Comparison of ENCODE assay signal across 21 mouse cellular contexts in the genomic region with DNA sequence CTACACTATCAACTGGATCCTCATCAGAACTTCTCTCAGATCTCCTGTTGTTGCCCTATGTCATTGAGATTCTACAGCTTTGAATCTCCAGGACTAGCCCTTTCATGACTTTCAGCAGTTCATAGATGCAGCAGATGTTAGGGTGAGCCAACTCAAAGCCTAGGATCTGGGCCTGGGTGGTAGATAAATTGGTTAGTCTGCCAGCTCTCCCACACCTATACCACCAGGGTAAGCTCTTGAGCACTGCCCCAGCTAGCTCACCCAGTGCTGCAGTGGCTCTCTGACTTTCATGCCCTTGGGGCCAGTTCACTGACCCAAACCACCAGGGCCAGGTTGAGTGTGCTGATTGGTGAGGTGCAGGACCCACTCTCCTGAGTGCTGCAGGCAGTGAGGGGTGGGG.
DNase-seq lines count a peak whose midpoint lies in the region; ATAC-seq lines count a peak whose summit lies in the region.
"Had no signal": no experiment of that assay in that cellular context is flagged by ENCODE, and none has a peak within 500 bp of the region (broad histone marks: within the 10 kb centered on the region; RNA-seq: fewer than 3 reads in every experiment).

No protein-coding gene starts in this region.

- ATAC-seq in hindbrain, embryonic 11.5 days (ENCODE audit: low FRiP score) = 0 out of 2 replicates have a peak, but pooled peaks have one; percentile 33
- no peak for ATAC-seq in hindbrain, embryonic 12.5 days (ENCODE audit: low FRiP score)
- ATAC-seq in neutrophil, adult 5-6 weeks (ENCODE audit: extremely low read depth, insufficient number of reproducible peaks, low FRiP score, poor library complexity, severe bottlenecking) = 0 out of 2 replicates have a peak, but pooled peaks have one; percentile 6
- ATAC-seq: activated CD4-positive, CD25-positive, alpha-beta regulatory T cell, adult 4 months; forebrain, embryonic 14.5 days; hindbrain, embryonic 16.5 days; inflammation-experienced regulatory T-cells, adult 6 months; Patski had no signal

- H3K4me1 ChIP-seq in hindbrain, embryonic 11.5 days (replicated peaks; ENCODE audit: control insufficient read depth, insufficient read depth, low read length) = no peaks in the 10 kb centered on the region
- no peaks in the 10 kb centered on the region for H3K4me1 ChIP-seq in hindbrain, embryonic 12.5 days
- H3K4me1 ChIP-seq: embryonic facial prominence, embryonic 13.5 days; heart, embryonic 10.5 days; hindbrain, embryonic 10.5 days had no signal

- no peaks in the 10 kb centered on the region for H3K9me3 ChIP-seq in hindbrain, embryonic 11.5 days (ENCODE audit: control insufficient read depth, low read length)
- H3K9me3 ChIP-seq in hindbrain, embryonic 12.5 days (replicated peaks) = no peaks in the 10 kb centered on the region
- H3K9me3 ChIP-seq: heart, embryonic 10.5 days; hindbrain, embryonic 10.5 days had no signal

- H3K4me3 ChIP-seq in hindbrain, embryonic 11.5 days (ENCODE audit: low read depth, low read length) = no peak overlapping the region
- no peak overlapping the region for H3K4me3 ChIP-seq in hindbrain, embryonic 12.5 days
- H3K4me3 ChIP-seq: embryonic facial prominence, embryonic 13.5 days; gastrocnemius, adult 2 months; heart, embryonic 10.5 days; hindbrain, embryonic 10.5 days had no signal

- no peaks in the 10 kb centered on the region for H3K27me3 ChIP-seq in hindbrain, embryonic 11.5 days (ENCODE audit: control insufficient read depth, insufficient read depth, low read length)
- no peaks in the 10 kb centered on the region for H3K27me3 ChIP-seq in hindbrain, embryonic 12.5 days
- H3K27me3 ChIP-seq: embryonic facial prominence, embryonic 13.5 days; Patski had no signal

- H3K36me3 ChIP-seq in hindbrain, embryonic 11.5 days (ENCODE audit: control insufficient read depth, insufficient read depth, low read length) = no peaks in the 10 kb centered on the region
- no peaks in the 10 kb centered on the region for H3K36me3 ChIP-seq in hindbrain, embryonic 12.5 days
- H3K36me3 ChIP-seq: embryonic facial prominence, embryonic 13.5 days; heart, embryonic 10.5 days; hindbrain, embryonic 10.5 days had no signal

- DNase-seq in adrenal gland, adult 2 months = peak; percentile 31
- DNase-seq in adrenal gland, postnatal 4 days (ENCODE audit: low spot score in 2 of 2) = no peak
- no peak for DNase-seq in hindbrain, embryonic 11.5 days (ENCODE audit: low spot score)
- peak; percentile 4 for DNase-seq in adrenal gland, postnatal 10 days
- DNase-seq in left cerebral cortex, adult 11 months (ENCODE audit: low spot score) = no peak
- DNase-seq: cerebellum, adult 11-12 months; cerebellum, adult 9-10 months; cerebellum, postnatal 25 days; gastrocnemius, adult 2 months; gastrocnemius, postnatal 25 days; kidney, adult 11 months had no signal

- no peak overlapping the region for H3K27ac ChIP-seq in hindbrain, embryonic 11.5 days (ENCODE audit: low read depth, low read length)
- H3K27ac ChIP-seq in hindbrain, embryonic 12.5 days = no peak overlapping the region
- H3K27ac ChIP-seq: embryonic facial prominence, embryonic 13.5 days; gastrocnemius, adult 2 months; heart, embryonic 10.5 days; hindbrain, embryonic 10.5 days had no signal

- no peak overlapping the region for H3K4me2 ChIP-seq in hindbrain, embryonic 11.5 days (replicated peaks; ENCODE audit: low read depth, low read length)
- no peak overlapping the region for H3K4me2 ChIP-seq in hindbrain, embryonic 12.5 days (replicated peaks)
- H3K4me2 ChIP-seq: embryonic facial prominence, embryonic 13.5 days had no signal

- no peak overlapping the region for H3K9ac ChIP-seq in hindbrain, embryonic 11.5 days (ENCODE audit: low read depth, low read length)
- no peak overlapping the region for H3K9ac ChIP-seq in hindbrain, embryonic 12.5 days
- H3K9ac ChIP-seq: embryonic facial prominence, embryonic 13.5 days had no signal

Comparison
In these comparisons a context has a peak if more than half of its experiments do, and no peak if none do; other contexts are left out.
1. DNase-seq: peak in adrenal gland, adult 2 months (single experiment) and adrenal gland, postnatal 10 days (single experiment); none in adrenal gland, postnatal 4 days (0 of 2), hindbrain, embryonic 11.5 days (single experiment) and left cerebral cortex, adult 11 months (single experiment).